Mouse (Mus musculus): ENCODE data around the gene Prkab2. TPM values are rescaled to one million over a fixed set of nuclear protein-coding genes. Genes with fewer than 3 reads are reported as not detected.

The Prkab2 gene
- polyA plus RNA-seq, 1 experiment from 2014 or later = 24.6 TPM

GRCm38 (mm10) chr3:97719116-97719515 is 61.1 kb downstream of the Prkab2 start:
- no peak overlapping the region for H3K4me2 ChIP-seq
- H3K27me3 ChIP-seq (replicated peaks) = no peaks in the 10 kb centered on the region
- H3K27ac ChIP-seq (ENCODE audit: poor library complexity, severe bottlenecking) = no peak overlapping the region
- peaks cover 3% of the 10 kb centered on the region; the same call in 1 of the 2 replicates for H3K9me3 ChIP-seq (replicated peaks)
- no peak for ATAC-seq (ENCODE audit: insufficient number of reproducible peaks, low FRiP score)
- no peak overlapping the region for H3K9ac ChIP-seq
- H3K36me3 ChIP-seq = peaks cover 81% of the 10 kb centered on the region
- 84% methylated on average over 9 of the region's 9 CpGs for WGBS
- no peaks in the 10 kb centered on the region for H3K4me1 ChIP-seq (replicated peaks)
- H3K4me3 ChIP-seq = no peak overlapping the region

Small RNAs within 50 kb of the gene (microRNA-seq; reads per million reads assigned to microRNA genes)
- gene Mir7225 = not detected

Other genes with a start within 250 kb of the Prkab2 start
- gene Olfr1402, start 236.2 kb upstream of the Prkab2 start, polyA plus RNA-seq (2016; fragmentation: Nextera tagmentation; extraction: Ambion mirVana) = not detected in 2 replicates
- 19.0 and 19.7 TPM in 2 replicates for gene Chd1l, start 48.0 kb upstream of the Prkab2 start, polyA plus RNA-seq (2016; fragmentation: Nextera tagmentation; extraction: Ambion mirVana)
- 3.3 and 3.5 TPM in 2 replicates for gene Fmo5, start 29.4 kb upstream of the Prkab2 start, polyA plus RNA-seq (2016; fragmentation: Nextera tagmentation; extraction: Ambion mirVana)
- gene Gm17651, start 16.5 kb downstream of the Prkab2 start, polyA plus RNA-seq (2016; fragmentation: Nextera tagmentation; extraction: Ambion mirVana) = not detected in 2 replicates
- gene Pde4dip, start 230.5 kb downstream of the Prkab2 start, polyA plus RNA-seq (2016; fragmentation: Nextera tagmentation; extraction: Ambion mirVana) = 101 and 109 TPM in 2 replicates
- gene Sec22b, start 243.0 kb downstream of the Prkab2 start, polyA plus RNA-seq (2016; fragmentation: Nextera tagmentation; extraction: Ambion mirVana) = 123 and 125 TPM in 2 replicates

Data from heart, embryonic 12.5 days (tissue).